Mouse (Mus musculus): ENCODE data around the gene Slc17a7. TPM values are rescaled to one million over a fixed set of nuclear protein-coding genes. Genes with fewer than 3 reads are reported as not detected.
"Not testable (repeated sequence)": the region's sequence is repeated elsewhere in the genome, so short reads cannot be mapped to it uniquely, and the experiment has no call there.

Slc17a7 gene
- polyA plus RNA-seq, 1 experiment from 2014 or later, result 0.37 TPM

DNA sequence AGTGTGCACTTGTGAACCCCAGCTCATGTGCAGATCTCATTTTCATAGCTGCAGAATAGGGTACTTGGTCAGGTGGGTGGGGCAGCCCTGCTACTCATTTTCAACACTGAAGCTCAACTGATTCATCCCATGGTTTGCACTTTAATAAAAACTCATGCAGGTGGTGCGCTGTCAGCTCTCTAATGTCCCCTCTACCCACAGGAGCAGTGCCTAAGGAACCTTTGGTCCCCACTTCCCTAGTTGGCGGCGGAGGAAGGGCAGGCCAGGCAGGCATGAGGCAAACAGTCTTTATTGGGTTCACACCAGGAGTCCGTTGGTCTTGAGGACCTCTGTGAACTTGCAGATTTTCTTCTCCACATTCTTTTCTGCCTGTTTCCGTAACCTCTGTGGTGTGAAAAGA lies 38.1 kb upstream of the Slc17a7 start:
- not testable (repeated sequence) for H3K27me3 ChIP-seq (replicated peaks); H3K9ac ChIP-seq (replicated peaks); ATAC-seq (ENCODE audit: low FRiP score); H3K9me3 ChIP-seq (replicated peaks)
- Histone ChIP-seq H3K4me3 (replicated peaks) (peak overlapping the region; percentile 13; the same call in 1 of the 2 replicates), H3K4me1 (peaks cover 63% of the 10 kb centered on the region), H3K4me2 (0 out of 2 replicates have a peak overlapping the region, but pooled peaks have one; percentile 66), H3K27ac (replicated peaks) (peak overlapping the region; percentile 87), H3K36me3 (peaks cover 49% of the 10 kb centered on the region)
- 64% methylated on average over 5 of the region's 5 CpGs for WGBS

GRCm38 (mm10) chr7:45126147-45126843 lies 37.5 kb upstream of the Slc17a7 start:
- WGBS, result 77% methylated on average over 17 of the region's 17 CpGs
- Histone ChIP-seq H3K27me3 (replicated peaks) (no peaks in the 10 kb centered on the region), H3K36me3 (peaks cover 42% of the 10 kb centered on the region), H3K4me3 (replicated peaks) (peak overlapping the region; percentile 80), H3K4me2 (peak overlapping the region; percentile 70), H3K4me1 (peaks cover 63% of the 10 kb centered on the region), H3K27ac (replicated peaks) (peak overlapping the region; percentile 91), H3K9ac (replicated peaks) (peak overlapping the region; percentile 99), H3K9me3 (replicated peaks) (no peaks in the 10 kb centered on the region)
- no peak for ATAC-seq (ENCODE audit: low FRiP score)

GRCm38 (mm10) chr7:45126844-45127699 lies 36.7 kb upstream of the Slc17a7 start:
- Histone ChIP-seq H3K9me3 (replicated peaks) (no peaks in the 10 kb centered on the region), H3K36me3 (peaks cover 35% of the 10 kb centered on the region), H3K4me2 (peak overlapping the region; percentile 70), H3K27ac (replicated peaks) (peak overlapping the region; percentile 91), H3K4me3 (replicated peaks) (peak overlapping the region; percentile 80), H3K9ac (replicated peaks) (peak overlapping the region; percentile 99), H3K4me1 (peaks cover 56% of the 10 kb centered on the region), H3K27me3 (replicated peaks) (no peaks in the 10 kb centered on the region)
- no peak for ATAC-seq (ENCODE audit: low FRiP score)
- 45% methylated on average over 21 of the region's 21 CpGs for WGBS

- H3K27ac ChIP-seq (replicated peaks), result peak overlapping the region; percentile 91
- H3K36me3 ChIP-seq, result peaks cover 28% of the 10 kb centered on the region
- under 1% methylated on average over 6 of the region's 6 CpGs for WGBS
- peak overlapping the region; percentile 70 for H3K4me2 ChIP-seq
- H3K4me3 ChIP-seq (replicated peaks), result peak overlapping the region; percentile 80
- no peak for ATAC-seq (ENCODE audit: low FRiP score)
- no peaks in the 10 kb centered on the region for H3K9me3 ChIP-seq (replicated peaks)
- peaks cover 50% of the 10 kb centered on the region for H3K4me1 ChIP-seq
- no peaks in the 10 kb centered on the region for H3K27me3 ChIP-seq (replicated peaks)
- peak overlapping the region; percentile 99 for H3K9ac ChIP-seq (replicated peaks)
Observed at GRCm38 (mm10) chr7:45127700-45128224, 36.0 kb upstream of the Slc17a7 start.

DNA sequence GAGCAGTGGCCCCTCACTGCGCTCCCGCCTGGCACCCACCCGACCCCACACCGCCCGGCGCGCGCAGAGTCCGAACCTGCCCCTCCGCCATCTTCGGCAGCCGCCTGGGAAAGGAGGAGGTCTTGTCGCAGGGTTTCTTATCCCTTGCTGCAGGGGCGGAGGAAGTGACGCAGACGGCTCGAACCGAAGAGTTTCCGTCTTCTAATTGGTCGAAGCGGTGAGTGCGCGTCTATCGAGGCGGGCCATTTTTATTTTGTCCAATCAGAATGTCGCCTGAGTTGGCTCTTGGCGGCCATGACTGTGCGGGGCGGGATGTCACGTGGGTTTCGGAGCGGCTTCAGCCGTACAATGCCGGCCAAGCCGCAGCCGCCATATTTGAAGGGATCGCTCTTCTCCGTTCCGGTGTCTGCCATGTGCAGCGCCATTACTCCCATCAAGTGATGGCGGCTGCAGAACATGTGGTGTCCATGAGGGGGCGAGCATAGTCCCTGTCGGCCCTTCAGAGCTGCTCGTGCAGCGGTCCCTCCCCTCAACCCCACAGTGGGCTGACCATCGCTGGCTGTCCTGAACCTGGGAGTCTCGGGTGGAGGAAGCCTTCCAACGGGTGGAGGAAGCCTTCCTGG lies 35.0 kb upstream of the Slc17a7 start, which contains the start of gene Rpl13a:
Gene Rpl13a, minus strand, starts transcription at position 138 of the 623 bp plus-strand sequence.
- H3K36me3 ChIP-seq, result peaks cover 24% of the 10 kb centered on the region
- H3K27ac ChIP-seq (replicated peaks), result peak within 1 kb of the TSS; percentile 95
- WGBS, result under 1% methylated on average over 48 of the region's 48 CpGs
- H3K4me2 ChIP-seq, result peak within 1 kb of the TSS; percentile 70
- H3K27me3 ChIP-seq (replicated peaks), result 0 out of 2 replicates have a peak, but pooled peaks cover 3% of the 10 kb centered on the region
- H3K4me1 ChIP-seq, result peaks cover 44% of the 10 kb centered on the region
- H3K9me3 ChIP-seq (replicated peaks), result no peaks in the 10 kb centered on the region
- peak; percentile 92 for ATAC-seq (ENCODE audit: low FRiP score)
- peak within 1 kb of the TSS; percentile 99 for H3K9ac ChIP-seq (replicated peaks)
- H3K4me3 ChIP-seq (replicated peaks), result peak within 1 kb of the TSS; percentile 80

DNA sequence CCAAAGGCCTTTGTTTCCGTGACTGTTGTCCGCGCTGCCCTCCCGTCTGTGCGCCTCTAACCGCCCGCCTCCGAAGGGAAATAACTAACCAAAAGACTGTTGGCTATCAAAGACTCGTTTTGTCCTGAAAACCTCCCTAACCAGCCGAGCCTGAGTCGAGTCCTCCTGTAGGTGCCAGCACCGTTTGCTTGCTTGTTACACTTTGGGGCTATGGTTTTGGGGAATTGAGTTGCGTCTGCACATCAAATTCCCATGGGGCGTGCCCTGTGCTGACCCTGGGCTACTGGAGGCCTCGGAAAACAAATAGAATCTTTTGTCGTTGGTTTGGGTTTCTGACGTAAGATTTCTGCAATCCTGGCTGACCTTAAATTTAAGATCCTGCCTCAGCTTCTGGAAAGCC lies 34.4 kb upstream of the Slc17a7 start:
- peaks cover 44% of the 10 kb centered on the region for H3K4me1 ChIP-seq
- peak overlapping the region; percentile 95 for H3K27ac ChIP-seq (replicated peaks)
- H3K27me3 ChIP-seq (replicated peaks), result 0 out of 2 replicates have a peak, but pooled peaks cover 4% of the 10 kb centered on the region
- peak overlapping the region; percentile 67 for H3K4me2 ChIP-seq
- peaks cover 24% of the 10 kb centered on the region for H3K36me3 ChIP-seq
- H3K4me3 ChIP-seq (replicated peaks), result peak overlapping the region; percentile 80
- under 1% methylated on average over 17 of the region's 17 CpGs for WGBS
- H3K9ac ChIP-seq (replicated peaks), result peak overlapping the region; percentile 55
- no peaks in the 10 kb centered on the region for H3K9me3 ChIP-seq (replicated peaks)
- ATAC-seq (ENCODE audit: low FRiP score), result no peak

DNA sequence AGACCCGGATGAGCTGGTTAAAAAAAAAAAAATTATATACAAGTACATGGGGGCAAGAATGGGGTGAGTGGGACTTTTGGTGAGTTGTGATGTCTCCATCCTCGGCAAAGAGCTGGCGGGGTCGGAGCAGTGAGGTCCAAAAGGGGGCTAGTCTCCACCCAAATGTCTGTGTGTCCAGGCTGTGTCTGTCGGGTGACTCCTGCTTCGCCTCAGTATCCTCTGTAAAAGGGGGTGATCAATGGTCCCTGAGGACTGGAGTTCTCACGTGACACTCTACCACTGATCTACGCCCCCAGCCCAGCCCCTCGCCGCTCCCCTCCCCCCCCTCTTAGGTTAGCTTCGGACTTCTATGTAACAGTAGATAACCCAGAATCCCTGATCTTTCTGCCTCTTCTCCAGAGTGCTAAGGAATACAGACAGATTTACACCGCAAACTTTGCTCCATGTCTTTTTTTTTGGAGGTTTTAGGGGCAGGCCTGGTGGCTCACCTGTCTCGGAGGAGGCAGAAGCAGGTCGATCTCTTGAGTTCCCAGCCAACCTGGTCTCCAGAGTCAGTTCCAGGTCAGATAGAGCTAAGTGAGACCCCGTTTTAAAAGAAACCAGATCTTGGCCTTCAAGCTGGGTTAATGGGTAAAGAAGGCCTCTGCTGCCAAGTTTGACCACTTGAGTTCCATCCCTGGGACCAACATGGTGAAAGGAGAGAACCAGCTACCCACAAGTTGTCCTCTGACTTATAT lies 33.8 kb upstream of the Slc17a7 start:
- H3K27ac ChIP-seq (replicated peaks), result peak overlapping the region; percentile 95
- peak overlapping the region; percentile 80; the same call in 1 of the 2 replicates for H3K4me3 ChIP-seq (replicated peaks)
- ATAC-seq (ENCODE audit: low FRiP score), result no peak
- H3K9ac ChIP-seq (replicated peaks), result no peak overlapping the region
- H3K4me2 ChIP-seq, result peak overlapping the region; percentile 67
- H3K27me3 ChIP-seq (replicated peaks), result 0 out of 2 replicates have a peak, but pooled peaks cover 9% of the 10 kb centered on the region
- WGBS, result 49% methylated on average over 15 of the region's 15 CpGs
- no peaks in the 10 kb centered on the region for H3K9me3 ChIP-seq (replicated peaks)
- H3K4me1 ChIP-seq, result peaks cover 39% of the 10 kb centered on the region
- peaks cover 24% of the 10 kb centered on the region for H3K36me3 ChIP-seq

GRCm38 (mm10) chr7:45131850-45132249 lies 31.9 kb upstream of the Slc17a7 start:
- Histone ChIP-seq H3K36me3 (peaks cover 5% of the 10 kb centered on the region), H3K4me2 (no peak overlapping the region), H3K9me3 (replicated peaks) (no peaks in the 10 kb centered on the region), H3K27ac (replicated peaks) (no peak overlapping the region), H3K27me3 (replicated peaks) (0 out of 2 replicates have a peak, but pooled peaks cover 9% of the 10 kb centered on the region), H3K9ac (replicated peaks) (no peak overlapping the region), H3K4me1 (peaks cover 30% of the 10 kb centered on the region), H3K4me3 (replicated peaks) (no peak overlapping the region)
- no peak for ATAC-seq (ENCODE audit: low FRiP score)
- WGBS, result 86% methylated on average over 11 of the region's 11 CpGs

DNA sequence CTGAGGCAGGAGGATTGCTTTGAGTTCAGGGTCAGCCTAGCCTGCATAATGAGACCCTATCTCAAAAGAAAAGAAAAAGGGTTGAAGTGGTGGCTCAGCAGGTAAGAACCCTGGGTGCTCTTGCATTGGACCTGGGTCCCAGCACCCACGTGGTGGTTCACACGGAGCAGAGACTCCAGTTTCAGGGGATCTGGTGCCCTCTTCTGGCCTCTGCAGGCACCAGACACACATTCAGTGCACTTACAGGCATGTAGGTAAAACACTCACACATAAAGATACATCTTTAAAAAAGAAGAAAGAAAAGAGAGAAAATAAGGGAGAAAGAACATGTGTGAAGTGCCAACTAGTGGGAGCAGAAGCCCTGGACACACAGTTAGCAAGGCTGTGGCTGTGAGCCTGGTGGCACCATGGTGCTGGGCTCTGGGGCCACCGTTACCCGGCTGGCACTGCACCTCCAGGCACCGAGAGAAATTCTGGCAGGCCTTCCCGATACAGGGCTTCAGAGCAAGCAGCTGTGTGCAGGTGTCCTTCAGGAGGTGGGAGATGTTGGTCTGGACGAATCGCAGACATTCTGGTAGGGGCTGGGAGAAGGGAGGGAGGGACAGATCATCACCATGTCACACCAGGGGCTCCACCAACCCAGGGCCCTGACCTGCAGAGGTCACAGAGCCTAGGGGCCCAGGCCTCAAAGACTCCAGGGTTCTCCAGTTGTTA lies 30.1 kb upstream of the Slc17a7 start:
- 80% methylated on average over 8 of the region's 8 CpGs for WGBS
- no peak overlapping the region for H3K4me3 ChIP-seq (replicated peaks)
- no peaks in the 10 kb centered on the region for H3K9me3 ChIP-seq (replicated peaks)
- H3K4me1 ChIP-seq, result peaks cover 20% of the 10 kb centered on the region
- peaks cover 14% of the 10 kb centered on the region; the same call in 1 of the 2 replicates for H3K27me3 ChIP-seq (replicated peaks)
- no peak for ATAC-seq (ENCODE audit: low FRiP score)
- no peaks in the 10 kb centered on the region for H3K36me3 ChIP-seq
- no peak overlapping the region for H3K27ac ChIP-seq (replicated peaks)
- H3K9ac ChIP-seq (replicated peaks), result no peak overlapping the region
- no peak overlapping the region for H3K4me2 ChIP-seq

DNA sequence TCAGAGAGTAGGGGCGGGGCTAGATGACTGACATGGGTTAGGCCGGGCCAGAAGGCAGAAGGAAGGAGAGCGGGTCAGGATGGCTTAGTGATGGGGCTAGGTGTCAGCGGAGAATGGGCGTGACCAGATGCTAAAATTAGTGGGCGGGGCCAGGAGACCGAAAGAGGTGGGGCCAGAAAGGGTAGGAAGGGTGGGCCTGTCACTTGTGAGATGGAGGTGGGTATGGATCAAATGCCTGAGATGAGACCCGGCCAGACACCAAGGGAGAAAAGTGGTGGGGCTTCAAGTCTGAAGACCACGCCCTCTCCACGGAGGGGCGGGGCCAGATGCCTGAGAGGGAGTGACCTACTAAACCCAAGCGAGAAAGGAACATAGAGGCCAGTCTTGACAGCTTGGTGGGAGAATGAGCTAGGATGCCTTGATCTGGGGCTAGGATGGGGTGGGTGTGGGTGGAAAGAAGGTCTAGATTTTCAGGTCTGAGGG lies 29.2 kb upstream of the Slc17a7 start:
- 13% methylated on average over 12 of the region's 12 CpGs for WGBS
- H3K4me1 ChIP-seq, result peaks cover 14% of the 10 kb centered on the region
- no peak overlapping the region for H3K4me3 ChIP-seq (replicated peaks)
- H3K27me3 ChIP-seq (replicated peaks), result peaks cover 14% of the 10 kb centered on the region; the same call in 1 of the 2 replicates
- H3K27ac ChIP-seq (replicated peaks), result no peak overlapping the region
- H3K36me3 ChIP-seq, result no peaks in the 10 kb centered on the region
- no peaks in the 10 kb centered on the region for H3K9me3 ChIP-seq (replicated peaks)
- H3K9ac ChIP-seq (replicated peaks), result no peak overlapping the region
- H3K4me2 ChIP-seq, result no peak overlapping the region
- ATAC-seq (ENCODE audit: low FRiP score), result no peak
